Mouse (Mus musculus): ENCODE data around the gene Myh7.

DNA sequence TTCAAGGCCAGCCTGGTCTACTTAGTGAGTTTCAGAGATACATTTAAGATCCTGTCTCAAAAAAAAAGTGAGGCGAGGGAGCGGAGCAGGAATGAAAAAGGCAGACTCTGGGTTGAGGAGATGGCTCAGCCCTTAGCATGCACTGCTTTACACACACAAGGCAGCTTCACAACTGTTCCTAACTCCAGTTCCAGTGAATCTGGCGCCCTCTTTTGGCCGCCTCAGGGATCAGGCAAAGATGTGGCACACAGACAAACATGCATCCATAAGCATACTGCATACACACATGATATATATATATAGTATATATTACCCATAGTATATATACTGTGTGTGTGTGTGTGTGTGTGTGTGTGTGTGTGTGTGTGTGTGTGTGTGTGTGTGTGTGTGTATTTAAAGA lies 16.7 kb upstream of the Myh7 start:
- TF ChIP-seq CTCF (IDR thresholded peaks at IDR 0.05; ENCODE audit: control insufficient read depth, insufficient read depth, insufficient replicate concordance, low read depth, low read length), result peak; percentile 63; the same call in 1 of the 2 replicates
- TF ChIP-seq POLR2A (IDR thresholded peaks at IDR 0.05; ENCODE audit: control insufficient read depth, low read depth, low read length), result no peak

Measured in testis, adult 2 months (tissue).